Mouse (Mus musculus): ENCODE data around the gene Zfp157.

- TF ChIP-seq CTCF (IDR thresholded peaks at IDR 0.05; ENCODE audit: insufficient read depth, low read depth, low read length) (no peak), POLR2A (IDR thresholded peaks at IDR 0.05; ENCODE audit: insufficient read depth, low read depth, low read length) (no peak)
These were observed 17.1 kb downstream of the Zfp157 start for GRCm38 (mm10) chr5:138458371-138458770.
